Mouse (Mus musculus): ENCODE results near the gene Slc27a4.
A peak's percentile ranks its signal among the peaks of the same experiment; 100 is the strongest.

Slc27a4 gene

DNA sequence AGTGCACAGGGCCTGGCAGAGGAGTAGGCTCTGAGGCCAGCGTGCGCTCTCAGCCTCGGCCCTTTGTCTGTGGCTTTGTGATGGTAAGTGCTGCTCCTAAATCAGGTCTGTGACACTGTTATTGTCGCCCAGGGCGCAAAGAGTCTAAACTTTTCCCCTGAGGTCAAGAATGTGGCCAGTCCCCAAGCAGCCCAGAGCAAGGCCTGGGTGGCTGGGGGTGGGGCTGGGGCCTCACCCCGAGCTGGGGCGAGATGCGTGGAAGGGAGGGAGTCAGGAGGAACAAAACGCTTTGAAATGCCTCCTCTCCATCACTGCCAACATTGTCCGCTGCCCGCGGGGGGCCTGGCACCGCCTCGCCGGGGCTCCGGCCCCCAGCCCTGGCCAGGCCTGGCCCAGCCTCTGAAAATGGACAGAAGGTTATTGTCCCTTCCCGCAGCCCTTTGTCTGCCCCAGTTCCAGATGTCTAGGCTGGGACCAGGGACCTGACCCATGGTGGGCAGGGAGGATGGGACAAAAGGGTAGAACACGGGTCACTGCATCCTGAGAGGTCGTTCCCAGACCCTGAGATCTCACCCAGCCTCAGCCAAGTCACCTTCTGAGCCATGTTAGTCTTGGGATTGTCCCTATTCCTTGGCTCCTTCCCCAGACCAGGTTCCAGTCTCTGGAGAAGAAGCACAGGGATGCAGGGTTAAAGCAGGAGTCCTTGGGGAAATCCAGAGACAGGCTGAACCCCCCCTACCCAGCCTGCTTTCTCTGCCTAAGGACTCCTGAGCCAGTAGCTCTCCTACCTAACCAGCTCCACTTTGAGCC is 54.2 kb downstream of the Slc27a4 start:
- DNase-seq (ENCODE audit: low read depth, low spot score), result peak; percentile 44

DNA sequence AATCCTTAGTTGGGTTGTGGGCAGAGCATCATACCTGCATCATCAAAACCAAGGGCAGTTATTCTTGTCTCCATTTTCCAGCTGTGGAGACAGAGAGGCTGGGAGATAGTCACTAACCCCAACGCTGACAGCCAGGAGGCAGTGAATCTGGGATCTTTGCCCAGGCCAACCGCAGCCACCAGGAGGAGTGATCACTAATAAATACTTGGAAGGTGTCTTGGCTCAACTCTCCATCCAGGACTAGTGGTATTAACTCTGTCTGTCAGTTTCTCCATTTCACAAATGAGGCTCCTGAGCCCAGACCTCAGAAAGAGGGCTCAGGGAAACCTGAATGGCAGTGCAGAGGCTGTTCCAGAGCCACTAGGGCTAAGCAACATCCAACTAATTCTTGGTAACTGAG is 54.9 kb downstream of the Slc27a4 start:
- DNase-seq (ENCODE audit: low read depth, low spot score), result no peak

DNA sequence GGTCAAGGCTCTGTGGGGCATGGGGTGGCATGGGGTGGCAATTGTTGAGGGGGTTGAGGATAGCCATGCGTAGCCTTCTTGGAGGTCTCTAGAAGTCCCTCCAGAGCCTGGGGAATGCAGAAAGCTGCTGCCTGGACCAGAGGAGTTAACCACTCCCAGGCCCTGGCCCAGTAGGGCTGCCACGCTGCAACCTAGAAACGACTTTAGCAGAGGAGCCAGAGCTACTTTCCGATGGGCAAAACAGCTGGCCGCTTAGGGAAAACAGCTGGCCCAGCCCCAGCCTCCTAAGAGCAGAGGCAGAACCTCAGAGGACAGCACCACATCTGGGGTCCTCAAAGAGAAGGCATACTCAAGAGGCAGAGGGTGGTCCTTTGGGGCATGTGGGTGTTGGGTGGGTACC is 55.5 kb downstream of the Slc27a4 start:
- no peak for DNase-seq (ENCODE audit: low read depth, low spot score)

DNA sequence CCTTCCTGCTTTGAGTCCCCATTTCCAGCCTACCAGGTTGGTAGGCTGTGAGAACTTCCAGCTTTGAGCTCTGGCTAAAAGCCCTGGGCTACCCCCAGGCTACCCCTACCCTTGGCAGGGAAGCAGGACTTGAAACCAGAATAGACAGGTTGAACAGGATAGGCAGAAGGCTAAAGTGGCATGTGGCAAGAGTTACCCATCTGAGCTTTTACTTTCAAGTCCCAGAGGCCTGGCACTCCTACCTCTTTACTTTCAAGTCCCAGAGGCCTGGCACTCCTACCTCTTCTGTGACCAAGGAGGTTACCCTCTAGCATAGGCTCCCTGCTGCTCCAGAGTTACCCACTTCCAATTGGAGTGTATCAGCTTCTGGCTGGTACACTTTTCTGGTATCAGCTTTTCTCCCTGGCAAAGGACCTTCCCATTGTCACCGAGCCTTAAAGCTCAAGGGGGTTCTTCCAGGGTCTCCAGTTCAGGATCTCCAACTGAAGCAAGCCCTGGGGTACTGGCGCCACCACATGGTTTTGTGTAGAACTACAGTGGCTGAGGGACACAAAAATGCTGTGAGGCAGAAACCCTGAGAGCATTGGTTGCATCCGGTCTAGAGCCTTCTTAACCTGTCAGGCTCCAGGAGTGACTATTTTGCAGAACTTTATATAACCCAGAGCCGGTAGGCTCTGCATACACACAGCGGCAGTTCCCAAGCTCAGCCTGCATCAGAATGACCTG is 56.5 kb downstream of the Slc27a4 start:
- peak; percentile 71 for DNase-seq (ENCODE audit: low read depth, low spot score)

DNA sequence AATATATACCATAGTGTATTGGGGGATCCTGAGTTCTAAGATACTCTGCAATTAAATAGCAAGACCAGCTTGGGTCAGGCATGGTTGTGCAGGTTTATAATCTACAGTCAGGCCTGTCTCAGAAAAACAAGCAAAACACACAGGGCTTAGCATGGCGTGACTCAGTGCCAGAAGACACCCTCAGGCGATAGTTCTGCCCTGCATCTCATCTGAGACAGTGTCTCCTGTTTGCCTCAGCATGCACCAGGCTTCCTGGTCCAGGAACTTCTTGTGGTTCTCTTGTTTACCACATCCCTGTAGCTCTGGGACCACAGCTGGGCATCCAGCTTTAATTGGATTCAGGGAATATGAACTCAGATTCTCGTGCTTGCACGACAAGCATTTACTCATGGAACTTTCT is 62.7 kb downstream of the Slc27a4 start:
- no peak for DNase-seq (ENCODE audit: low read depth, low spot score)

All from ES-CJ7 (cell line).